Mouse (Mus musculus) midbrain, embryonic 12.5 days (tissue): Measurements from ENCODE around the gene Pard3. TPM values are rescaled to one million over a fixed set of nuclear protein-coding genes. Genes with fewer than 3 reads are reported as not detected.

Experiments
- ATAC-seq: fragments of 200-750 bp; cut with Nextera tagmentation; 2 replicates; pipeline ENCODE4 v1.8.0; 2017; ENCODE audit warnings: low read depth, moderate TSS enrichment, moderate library complexity; ENCODE audit not compliant: low FRiP score
- H3K27ac ChIP-seq: fragments of 300-500 bp; sonication (generic); replicated peaks from 2 replicates; pipeline ENCODE4 v1.5.1; 2016; ENCODE audit warnings: mild to moderate bottlenecking
- H3K27me3 ChIP-seq: fragments of 300-500 bp; sonication (generic); 2 replicates; pipeline ENCODE4 v1.6.1; 2016; ENCODE audit warnings: mild to moderate bottlenecking
- H3K36me3 ChIP-seq: fragments of 300-500 bp; sonication (generic); 2 replicates; pipeline ENCODE4 v1.6.1; 2016
- H3K4me1 ChIP-seq: fragments of 300-500 bp; sonication (generic); 2 replicates; pipeline ENCODE4 v1.6.1; 2016
- H3K4me2 ChIP-seq: fragments of 300-500 bp; sonication (generic); replicated peaks from 2 replicates; pipeline ENCODE4 v1.6.1; 2016; ENCODE audit warnings: mild to moderate bottlenecking, moderate library complexity
- H3K4me3 ChIP-seq: fragments of 300-500 bp; sonication (generic); 2 replicates; pipeline ENCODE4 v1.5.1; 2016; ENCODE audit warnings: mild to moderate bottlenecking
- H3K9ac ChIP-seq: fragments of 300-500 bp; sonication (generic); replicated peaks from 2 replicates; pipeline ENCODE4 v1.6.1; 2016; ENCODE audit warnings: mild to moderate bottlenecking, moderate library complexity
- H3K9me3 ChIP-seq: fragments of 300-500 bp; sonication (generic); 2 replicates; pipeline ENCODE4 v1.6.1; 2016; ENCODE audit warnings: mild to moderate bottlenecking
- WGBS: fragments of 180-500 bp; shearing (Covaris S2); methylation state at CpG from one replicate; pipeline ENCODE4 v1.1.7; 2016; 5-methylcytosine and 5-hydroxymethylcytosine counted together
- polyA plus RNA-seq: library from polyadenylated mRNA; unstranded; fragments of >200 nt; fragmentation: Nextera tagmentation; extraction: Ambion mirVana; gene quantifications from 2 replicates; pipeline ENCODE4 v1.2.1, GENCODE M21; 2016

The Pard3 gene
- polyA plus RNA-seq, 1 experiment from 2014 or later, result 36.6 TPM

GRCm38 (mm10) chr8:127261051-127261450, 197.4 kb downstream of the Pard3 start:
- H3K27ac ChIP-seq, result no peak overlapping the region
- no peak overlapping the region for H3K4me3 ChIP-seq
- H3K9me3 ChIP-seq, result 0 out of 2 replicates have a peak, but pooled peaks cover 3% of the 10 kb centered on the region
- WGBS, result 94% methylated on average over 6 of the region's 6 CpGs
- ATAC-seq, result no peak
- no peak overlapping the region for H3K9ac ChIP-seq
- peaks cover 11% of the 10 kb centered on the region for H3K27me3 ChIP-seq
- no peaks in the 10 kb centered on the region for H3K36me3 ChIP-seq
- H3K4me2 ChIP-seq, result no peak overlapping the region
- H3K4me1 ChIP-seq, result peaks cover 11% of the 10 kb centered on the region

- Histone ChIP-seq H3K4me3 (no peak overlapping the region), H3K36me3 (no peaks in the 10 kb centered on the region), H3K27ac (no peak overlapping the region), H3K4me1 (peaks cover 16% of the 10 kb centered on the region), H3K9me3 (0 out of 2 replicates have a peak, but pooled peaks cover 3% of the 10 kb centered on the region), H3K9ac (no peak overlapping the region), H3K4me2 (no peak overlapping the region), H3K27me3 (peaks cover 11% of the 10 kb centered on the region)
- ATAC-seq, result no peak
- 82% methylated on average over 7 of the region's 7 CpGs for WGBS
Observed at GRCm38 (mm10) chr8:127262026-127262425, 198.3 kb downstream of the Pard3 start.

DNA sequence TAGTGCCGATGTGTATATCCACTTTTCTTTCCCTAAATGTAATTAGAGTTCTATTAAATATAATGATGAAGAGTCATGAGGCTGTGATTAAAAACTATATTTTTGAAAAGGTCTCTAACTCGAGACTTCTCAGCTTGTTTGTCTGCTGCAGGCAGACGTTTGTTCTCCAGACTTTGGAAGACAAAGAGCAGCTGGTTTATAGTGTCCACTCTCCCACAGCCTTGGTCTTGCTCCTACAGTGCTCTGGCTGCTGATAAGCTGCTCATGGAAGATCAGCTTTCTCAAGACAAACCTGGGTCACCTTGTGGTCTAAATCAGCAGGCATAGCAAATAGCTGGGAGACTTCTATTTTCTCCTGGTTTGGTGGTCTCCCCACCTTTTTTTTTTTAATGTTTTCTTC, 198.7 kb downstream of the Pard3 start:
- no peak for ATAC-seq
- WGBS, result 70% methylated on average over 3 of the region's 3 CpGs
- H3K4me3 ChIP-seq, result no peak overlapping the region
- H3K27ac ChIP-seq, result no peak overlapping the region
- no peak overlapping the region for H3K9ac ChIP-seq
- peaks cover 11% of the 10 kb centered on the region for H3K27me3 ChIP-seq
- peaks cover 20% of the 10 kb centered on the region for H3K4me1 ChIP-seq
- H3K4me2 ChIP-seq, result no peak overlapping the region
- H3K36me3 ChIP-seq, result no peaks in the 10 kb centered on the region
- 0 out of 2 replicates have a peak, but pooled peaks cover 3% of the 10 kb centered on the region for H3K9me3 ChIP-seq

- H3K9ac ChIP-seq, result no peak overlapping the region
- no peaks in the 10 kb centered on the region for H3K36me3 ChIP-seq
- ATAC-seq, result no peak
- H3K27ac ChIP-seq, result no peak overlapping the region
- H3K9me3 ChIP-seq, result 0 out of 2 replicates have a peak, but pooled peaks cover 3% of the 10 kb centered on the region
- peaks cover 11% of the 10 kb centered on the region for H3K27me3 ChIP-seq
- 81% methylated on average over 4 of the region's 4 CpGs for WGBS
- H3K4me3 ChIP-seq, result no peak overlapping the region
- H3K4me2 ChIP-seq, result no peak overlapping the region
- H3K4me1 ChIP-seq, result peaks cover 25% of the 10 kb centered on the region
Observed at GRCm38 (mm10) chr8:127262926-127263325, 199.2 kb downstream of the Pard3 start.

GRCm38 (mm10) chr8:127263457-127263856, 199.8 kb downstream of the Pard3 start:
- WGBS, result 52% methylated on average over 5 of the region's 5 CpGs
- Histone ChIP-seq H3K27me3 (peaks cover 11% of the 10 kb centered on the region), H3K36me3 (no peaks in the 10 kb centered on the region), H3K9me3 (0 out of 2 replicates have a peak, but pooled peaks cover 3% of the 10 kb centered on the region), H3K27ac (no peak overlapping the region), H3K4me2 (no peak overlapping the region), H3K4me1 (peaks cover 27% of the 10 kb centered on the region), H3K4me3 (no peak overlapping the region), H3K9ac (no peak overlapping the region)
- no peak for ATAC-seq

GRCm38 (mm10) chr8:127264691-127265470, 201.2 kb downstream of the Pard3 start:
- H3K36me3 ChIP-seq, result no peaks in the 10 kb centered on the region
- H3K4me2 ChIP-seq, result no peak overlapping the region
- 0 out of 2 replicates have a peak, but pooled peaks cover 3% of the 10 kb centered on the region for H3K9me3 ChIP-seq
- peaks cover 11% of the 10 kb centered on the region for H3K27me3 ChIP-seq
- H3K4me1 ChIP-seq, result peaks cover 33% of the 10 kb centered on the region
- 88% methylated on average over 8 of the region's 8 CpGs for WGBS
- H3K27ac ChIP-seq, result no peak overlapping the region
- H3K4me3 ChIP-seq, result no peak overlapping the region
- no peak overlapping the region for H3K9ac ChIP-seq
- ATAC-seq, result no peak

- no peaks in the 10 kb centered on the region for H3K36me3 ChIP-seq
- peaks cover 19% of the 10 kb centered on the region for H3K27me3 ChIP-seq
- H3K4me3 ChIP-seq, result no peak overlapping the region
- H3K9me3 ChIP-seq, result no peaks in the 10 kb centered on the region
- H3K4me1 ChIP-seq, result peaks cover 33% of the 10 kb centered on the region
- 23% methylated on average over 5 of the region's 5 CpGs for WGBS
- ATAC-seq, result peak; percentile 48; the same call in 1 of the 2 replicates
- H3K9ac ChIP-seq, result no peak overlapping the region
- H3K27ac ChIP-seq, result peak overlapping the region; percentile 20; the same call in 1 of the 2 replicates
- H3K4me2 ChIP-seq, result no peak overlapping the region
Observed at GRCm38 (mm10) chr8:127266777-127267176, 203.1 kb downstream of the Pard3 start.

- WGBS, result 18% methylated on average over 12 of the region's 12 CpGs
Observed at GRCm38 (mm10) chr8:127268239-127269024, 204.7 kb downstream of the Pard3 start.

GRCm38 (mm10) chr8:127269082-127269747, 205.5 kb downstream of the Pard3 start:
- Histone ChIP-seq H3K4me2 (no peak overlapping the region), H3K4me1 (peaks cover 25% of the 10 kb centered on the region), H3K4me3 (no peak overlapping the region), H3K27ac (no peak overlapping the region), H3K36me3 (no peaks in the 10 kb centered on the region), H3K9ac (no peak overlapping the region), H3K27me3 (peaks cover 27% of the 10 kb centered on the region), H3K9me3 (no peaks in the 10 kb centered on the region)
- WGBS, result 55% methylated on average over 2 of the region's 2 CpGs
- no peak for ATAC-seq

More at GRCm38 (mm10) chr8:127268239-127269024, 204.7 kb downstream of the Pard3 start:
- Histone ChIP-seq H3K9me3 (no peaks in the 10 kb centered on the region), H3K4me3 (no peak overlapping the region), H3K27ac (no peak overlapping the region), H3K36me3 (no peaks in the 10 kb centered on the region), H3K4me2 (no peak overlapping the region), H3K27me3 (peaks cover 27% of the 10 kb centered on the region), H3K4me1 (peaks cover 28% of the 10 kb centered on the region), H3K9ac (no peak overlapping the region)
- peak; percentile 83 for ATAC-seq

- no peaks in the 10 kb centered on the region for H3K36me3 ChIP-seq
- H3K4me3 ChIP-seq, result no peak overlapping the region
- no peak overlapping the region for H3K4me2 ChIP-seq
- WGBS, result 97% methylated on average over 3 of the region's 3 CpGs
- H3K9ac ChIP-seq, result no peak overlapping the region
- H3K4me1 ChIP-seq, result peaks cover 25% of the 10 kb centered on the region
- no peak overlapping the region for H3K27ac ChIP-seq
- H3K9me3 ChIP-seq, result no peaks in the 10 kb centered on the region
- H3K27me3 ChIP-seq, result peaks cover 17% of the 10 kb centered on the region
- no peak for ATAC-seq
Observed at GRCm38 (mm10) chr8:127271186-127271585, 207.5 kb downstream of the Pard3 start.

- Histone ChIP-seq H3K9ac (no peak overlapping the region), H3K9me3 (no peaks in the 10 kb centered on the region), H3K27me3 (no peaks in the 10 kb centered on the region), H3K27ac (peak overlapping the region; percentile 54; the same call in 1 of the 2 replicates), H3K36me3 (no peaks in the 10 kb centered on the region), H3K4me2 (no peak overlapping the region), H3K4me1 (peaks cover 6% of the 10 kb centered on the region; the same call in 1 of the 2 replicates), H3K4me3 (no peak overlapping the region)
- WGBS, result 80% methylated on average over 7 of the region's 7 CpGs
- no peak for ATAC-seq
Observed at GRCm38 (mm10) chr8:127280299-127280974, 216.7 kb downstream of the Pard3 start.
